Mouse (Mus musculus) MEL (cell line): ENCODE measurements around the gene Trak1. TPM values are rescaled to one million over a fixed set of nuclear protein-coding genes. Genes with fewer than 3 reads are reported as not detected.
"Not testable (repeated sequence)": the region's sequence is repeated elsewhere in the genome, so short reads cannot be mapped to it uniquely, and the experiment has no call there.

Experiments
- DNase-seq: peaks from one replicate; pipeline ENCODE4 v3.0.0; 2011; ENCODE audit warnings: low read depth, low spot score
- H3K27ac ChIP-seq: 2 replicates; pipeline ENCODE4 v1.5.1; 2012; ENCODE audit warnings: low read depth, mild to moderate bottlenecking, control low read depth, low read length, moderate library complexity; ENCODE audit not compliant: control insufficient read depth
- H3K27me3 ChIP-seq, 2 experiments: fragments of 150-350 bp in 1 of 2; sonication (generic) in 1 of 2; 2 replicates each; pipeline ENCODE4 v1.6.1; 2012; ENCODE audit warnings: low read length in 2 of 2, mild to moderate bottlenecking in 2 of 2, improper control_type of control experiment in 1 of 2, moderate library complexity in 1 of 2; ENCODE audit not compliant: insufficient read depth in 2 of 2, control insufficient read depth in 1 of 2
- H3K36me3 ChIP-seq, 2 experiments: 2 replicates each; pipeline ENCODE4 v1.6.1; 2012 to 2014; ENCODE audit warnings: low read length in 2 of 2, improper control_type of control experiment in 1 of 2, inconsistent platforms in 1 of 2, mild to moderate bottlenecking in 1 of 2; ENCODE audit not compliant: insufficient read depth in 2 of 2, control insufficient read depth in 1 of 2
- H3K4me1 ChIP-seq, 2 experiments: fragments of 150-350 bp in 1 of 2; sonication (generic) in 1 of 2; 2 replicates each; pipeline ENCODE4 v1.6.1; 2012; ENCODE audit warnings: low read length in 2 of 2, improper control_type of control experiment in 1 of 2, mild to moderate bottlenecking in 1 of 2; ENCODE audit not compliant: insufficient read depth in 2 of 2, control insufficient read depth in 1 of 2
- H3K4me3 ChIP-seq, 2 experiments: fragments of 150-350 bp in 1 of 2; sonication (generic) in 1 of 2; 2 replicates each; pipeline ENCODE4 v1.5.1; 2012; ENCODE audit warnings: low read depth in 2 of 2, low read length in 2 of 2, mild to moderate bottlenecking in 2 of 2, moderate library complexity in 2 of 2, control low read depth in 1 of 2, improper control_type of control experiment in 1 of 2; ENCODE audit not compliant: control insufficient read depth in 1 of 2, insufficient read depth in 1 of 2
- H3K79me2 ChIP-seq: 2 replicates; pipeline ENCODE4 v1.6.1; 2012; ENCODE audit warnings: mild to moderate bottlenecking, low read length, moderate library complexity; ENCODE audit not compliant: control insufficient read depth, poor library complexity, insufficient read depth
- H3K9ac ChIP-seq: 2 replicates; pipeline ENCODE4 v1.6.1; 2012; ENCODE audit warnings: low read depth, mild to moderate bottlenecking, control low read depth, low read length, moderate library complexity; ENCODE audit not compliant: control insufficient read depth, poor library complexity, severe bottlenecking
- H3K9me3 ChIP-seq: fragments of 150-350 bp; sonication (generic); replicated peaks from 2 replicates; pipeline ENCODE4 v1.6.1; 2012; ENCODE audit warnings: mild to moderate bottlenecking, low read length, improper control_type of control experiment, moderate library complexity; ENCODE audit not compliant: insufficient read depth
- BHLHE40 ChIP-seq: IDR thresholded peaks from 2 replicates; pipeline ENCODE4 v1.6.1; 2012; ENCODE audit warnings: low read depth, mild to moderate bottlenecking, inconsistent platforms, low read length, improper control_type of control experiment, borderline replicate concordance
- E2F4 ChIP-seq: IDR thresholded peaks from 2 replicates; pipeline ENCODE4 v1.6.1; 2011; ENCODE audit warnings: low read depth, low read length, improper control_type of control experiment, borderline replicate concordance
- ELF1 ChIP-seq: IDR thresholded peaks from 2 replicates; pipeline ENCODE4 v1.6.1; 2014; ENCODE audit warnings: low read depth, mild to moderate bottlenecking, inconsistent platforms, low read length, improper control_type of control experiment, moderate library complexity
- EP300 ChIP-seq, 2 experiments: IDR thresholded peaks; 2 replicates each; pipeline ENCODE4 v1.6.1; 2011; ENCODE audit warnings: improper control_type of control experiment in 2 of 2, low read length in 2 of 2, low read depth in 1 of 2, mild to moderate bottlenecking in 1 of 2
- ETS1 ChIP-seq: IDR thresholded peaks from 2 replicates; pipeline ENCODE4 v1.6.1; 2012; ENCODE audit warnings: low read depth, mild to moderate bottlenecking, inconsistent platforms, low read length, improper control_type of control experiment, moderate library complexity
- GATA1 ChIP-seq: IDR thresholded peaks from 2 replicates; pipeline ENCODE4 v1.6.1; 2011; ENCODE audit warnings: low read depth, low read length, improper control_type of control experiment
- MAFK ChIP-seq: IDR thresholded peaks from 2 replicates; pipeline ENCODE4 v1.6.1; 2011; ENCODE audit warnings: low read depth, mild to moderate bottlenecking, low read length, improper control_type of control experiment, borderline replicate concordance
- MAZ ChIP-seq: IDR thresholded peaks from 2 replicates; pipeline ENCODE4 v1.6.1; 2012; ENCODE audit warnings: low read depth, mild to moderate bottlenecking, inconsistent platforms, low read length, improper control_type of control experiment
- MYB ChIP-seq: IDR thresholded peaks from 2 replicates; pipeline ENCODE4 v1.6.1; 2011; ENCODE audit warnings: mild to moderate bottlenecking, low read depth, low read length, improper control_type of control experiment
- NELFE ChIP-seq: IDR thresholded peaks from 2 replicates; pipeline ENCODE4 v1.6.1; 2011; ENCODE audit warnings: low read depth, low read length, improper control_type of control experiment
- POLR2AphosphoS5 ChIP-seq: IDR thresholded peaks from 2 replicates; pipeline ENCODE4 v1.6.1; 2012; ENCODE audit warnings: low read depth, borderline replicate concordance, mild to moderate bottlenecking, inconsistent platforms, low read length, moderate library complexity, mixed read lengths
- SIN3A ChIP-seq: IDR thresholded peaks from 2 replicates; pipeline ENCODE4 v1.6.1; 2012; ENCODE audit warnings: low read length, improper control_type of control experiment, inconsistent platforms
- TAL1 ChIP-seq: IDR thresholded peaks from 2 replicates; pipeline ENCODE4 v1.6.1; 2012; ENCODE audit warnings: mild to moderate bottlenecking, inconsistent platforms, low read length, moderate library complexity, mixed read lengths
- ZC3H11A ChIP-seq: IDR thresholded peaks from 2 replicates; pipeline ENCODE4 v1.6.1; 2012; ENCODE audit warnings: low read depth, mild to moderate bottlenecking, inconsistent platforms, low read length, improper control_type of control experiment
- ZMIZ1 ChIP-seq: IDR thresholded peaks from 2 replicates; pipeline ENCODE4 v1.6.1; 2012; ENCODE audit warnings: low read depth, mild to moderate bottlenecking, inconsistent platforms, low read length, improper control_type of control experiment, moderate library complexity
- polyA plus RNA-seq, 2 experiments: library from polyadenylated mRNA; stranded (reverse) in 1 of 2; unstranded in 1 of 2; fragments of >175 nt in 1 of 2; fragments of >200 nt in 1 of 2; gene quantifications; 2 replicates each; pipeline versions ENCODE4 v1.2.1 to v1.2.4; 2012; ENCODE audit warnings: low replicate concordance in 2 of 2, low read depth in 1 of 2; ENCODE audit not compliant: insufficient read length in 2 of 2, insufficient read depth in 1 of 2, missing spikeins in 1 of 2
- total RNA-seq: library from RNA; depleted of rRNA; stranded (reverse); fragments of 300-350 nt; gene quantifications from 2 replicates; pipeline ENCODE4 v1.2.3, GENCODE M21; 2012

The Trak1 gene
- total and polyA plus RNA-seq, 3 experiments = 16.2 to 35.5 TPM; not detected in 1

GRCm38 (mm10) chr9:121328342-121328741, 31.0 kb downstream of the Trak1 start:
- not testable (repeated sequence) for H3K4me3 ChIP-seq, H3K27me3 ChIP-seq, H3K9me3 ChIP-seq, H3K9ac ChIP-seq, H3K27ac ChIP-seq, DNase-seq
- H3K79me2 ChIP-seq = peaks cover 16% of the 10 kb centered on the region
- H3K4me1 ChIP-seq = peaks cover 8 to 30% of the 10 kb centered on the region in 2 experiments; a peak in 3 of 4 replicates
- peaks cover 0 to 22% of the 10 kb centered on the region in 2 experiments; a peak in 2 of 4 replicates for H3K36me3 ChIP-seq

- Histone ChIP-seq H3K4me1 (peaks cover 8 to 30% of the 10 kb centered on the region in 2 experiments; a peak in 3 of 4 replicates), H3K27ac (no peak overlapping the region), H3K27me3 (no peaks in the 10 kb centered on the region), H3K4me3 (no peak overlapping the region), H3K79me2 (peaks cover 18% of the 10 kb centered on the region), H3K9ac (no peak overlapping the region), H3K9me3 (no peaks in the 10 kb centered on the region), H3K36me3 (peaks cover 0 to 22% of the 10 kb centered on the region in 2 experiments; a peak in 2 of 4 replicates)
- no peak for DNase-seq
- TF ChIP-seq SIN3A (no peak), ELF1 (no peak), MYB (no peak), ZC3H11A (no peak), TAL1 (no peak), NELFE (no peak), MAZ (no peak), POLR2AphosphoS5 (no peak)
Observed at GRCm38 (mm10) chr9:121329181-121329580, 31.9 kb downstream of the Trak1 start.

- Histone ChIP-seq H3K9ac (no peak overlapping the region), H3K4me1 (peaks cover 8 to 30% of the 10 kb centered on the region in 2 experiments; a peak in 3 of 4 replicates), H3K36me3 (peaks cover 0 to 22% of the 10 kb centered on the region in 2 experiments; a peak in 2 of 4 replicates), H3K27ac (peak overlapping the region; percentile 47; the same call in 1 of the 2 replicates), H3K4me3 (no peak overlapping the region), H3K79me2 (peaks cover 18% of the 10 kb centered on the region), H3K27me3 (no peaks in the 10 kb centered on the region), H3K9me3 (no peaks in the 10 kb centered on the region)
- no peak for TF ChIP-seq BHLHE40
- peak; percentile 44; the same call in 1 of the 2 replicates for TF ChIP-seq ETS1
- no peak for TF ChIP-seq E2F4
- 0 out of 2 replicates have a peak, but pooled peaks have one; percentile 22 for TF ChIP-seq SIN3A
- peak; percentile 31; a peak in 2 of 4 replicates for TF ChIP-seq EP300 (IDR thresholded peaks at IDR 0.05; ENCODE audit: low read depth in 1 of 2, low read length in 2 of 2)
- TF ChIP-seq ZMIZ1 = no peak
- TF ChIP-seq GATA1 = 0 out of 2 replicates have a peak, but pooled peaks have one; percentile 21
- TF ChIP-seq TAL1 = peak; percentile 4; the same call in 1 of the 2 replicates
- peak; percentile 69; the same call in 1 of the 2 replicates for TF ChIP-seq MAFK
- DNase-seq = peak; percentile 69
Observed at GRCm38 (mm10) chr9:121330065-121330464, 32.8 kb downstream of the Trak1 start.
